Comparison of ENCODE assay signal across 17 mouse cellular contexts in the genomic region with DNA sequence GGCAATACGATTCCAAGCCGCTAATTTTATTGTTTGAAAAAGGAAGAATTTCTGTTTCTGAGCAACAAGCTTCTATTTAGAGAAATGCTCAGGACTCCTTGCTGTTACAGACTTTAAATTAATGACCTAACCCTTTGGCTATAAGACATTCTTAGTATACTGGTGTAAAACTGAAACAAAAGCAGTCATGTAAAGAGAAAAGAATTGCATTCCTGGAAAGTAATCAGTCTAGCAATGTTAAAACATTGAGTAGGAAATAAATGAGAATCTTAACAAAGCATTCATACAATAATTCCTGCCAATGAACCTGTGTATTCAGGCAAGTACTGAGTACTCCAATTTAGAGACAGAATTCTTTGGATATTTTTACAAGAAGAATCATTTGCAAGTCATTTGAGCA.
"Had no signal": no experiment of that assay in that cellular context is flagged by ENCODE, and none has a peak within 500 bp of the region (broad histone marks: within the 10 kb centered on the region; RNA-seq: fewer than 3 reads in every experiment).

No protein-coding gene starts in this region.

- ATAC-seq: midbrain, embryonic 16.5 days had no signal

- H3K4me3 ChIP-seq: midbrain, embryonic 10.5 days; midbrain, embryonic 12.5 days; myocyte; neural tube, embryonic 12.5 days; stomach, embryonic 15.5 days had no signal

- H3K36me3 ChIP-seq: midbrain, embryonic 10.5 days; midbrain, embryonic 12.5 days; neural tube, embryonic 12.5 days; stomach, embryonic 15.5 days had no signal

- H3K27me3 ChIP-seq: midbrain, embryonic 12.5 days; neural tube, embryonic 12.5 days; stomach, embryonic 15.5 days had no signal

- H3K9me3 ChIP-seq: midbrain, embryonic 10.5 days; midbrain, embryonic 12.5 days; neural tube, embryonic 12.5 days; stomach, embryonic 15.5 days had no signal

- H3K4me2 ChIP-seq: lung, embryonic 14.5 days; midbrain, embryonic 12.5 days; neural tube, embryonic 12.5 days; stomach, embryonic 15.5 days had no signal

- H3K4me1 ChIP-seq: midbrain, embryonic 10.5 days; midbrain, embryonic 12.5 days; neural tube, embryonic 12.5 days; stomach, embryonic 15.5 days had no signal

- H3K9ac ChIP-seq: liver, embryonic 14.5 days; lung, embryonic 14.5 days; midbrain, embryonic 12.5 days; neural tube, embryonic 12.5 days; stomach, embryonic 15.5 days had no signal

- H3K27ac ChIP-seq: liver, embryonic 14.5 days; midbrain, embryonic 10.5 days; midbrain, embryonic 12.5 days; neural tube, embryonic 12.5 days; stomach, embryonic 15.5 days; stomach, postnatal 0 days had no signal

- DNase-seq: lung, adult 18-20 months; lung, embryonic 14.5 days; lung, postnatal 10 days; lung, postnatal 4 days; midbrain, embryonic 14.5 days; right cerebral cortex, postnatal 14 days; thymus, adult 2 months; thymus, postnatal 25 days; thymus, postnatal 4 days had no signal
